Mouse (Mus musculus) gastrocnemius, postnatal 14 days (tissue): ENCODE measurements around the gene Zer1. TPM values are rescaled to one million over a fixed set of nuclear protein-coding genes. Genes with fewer than 3 reads are reported as not detected.
"Not testable (repeated sequence)": the region's sequence is repeated elsewhere in the genome, so short reads cannot be mapped to it uniquely, and the experiment has no call there.

Experiments
- DNase-seq: peaks from one replicate; pipeline ENCODE4 v3.0.0; 2021; ENCODE audit warnings: mixed read lengths
- intact Hi-C: fragments of 180-260 bp; cut with DNase I; formaldehyde crosslinking; loops from one replicate; pipeline ENCODE4 v1.15.1; 2025; ENCODE audit warnings: low total_unique reads
- total RNA-seq, 2 experiments: library from RNA; stranded (reverse); gene quantifications; 2 replicates each; pipeline ENCODE4 v1.2.3; 2021

Gene Zer1
- total RNA-seq, 2 experiments from 2014 or later: 17.7 to 20.6 TPM

DNA sequence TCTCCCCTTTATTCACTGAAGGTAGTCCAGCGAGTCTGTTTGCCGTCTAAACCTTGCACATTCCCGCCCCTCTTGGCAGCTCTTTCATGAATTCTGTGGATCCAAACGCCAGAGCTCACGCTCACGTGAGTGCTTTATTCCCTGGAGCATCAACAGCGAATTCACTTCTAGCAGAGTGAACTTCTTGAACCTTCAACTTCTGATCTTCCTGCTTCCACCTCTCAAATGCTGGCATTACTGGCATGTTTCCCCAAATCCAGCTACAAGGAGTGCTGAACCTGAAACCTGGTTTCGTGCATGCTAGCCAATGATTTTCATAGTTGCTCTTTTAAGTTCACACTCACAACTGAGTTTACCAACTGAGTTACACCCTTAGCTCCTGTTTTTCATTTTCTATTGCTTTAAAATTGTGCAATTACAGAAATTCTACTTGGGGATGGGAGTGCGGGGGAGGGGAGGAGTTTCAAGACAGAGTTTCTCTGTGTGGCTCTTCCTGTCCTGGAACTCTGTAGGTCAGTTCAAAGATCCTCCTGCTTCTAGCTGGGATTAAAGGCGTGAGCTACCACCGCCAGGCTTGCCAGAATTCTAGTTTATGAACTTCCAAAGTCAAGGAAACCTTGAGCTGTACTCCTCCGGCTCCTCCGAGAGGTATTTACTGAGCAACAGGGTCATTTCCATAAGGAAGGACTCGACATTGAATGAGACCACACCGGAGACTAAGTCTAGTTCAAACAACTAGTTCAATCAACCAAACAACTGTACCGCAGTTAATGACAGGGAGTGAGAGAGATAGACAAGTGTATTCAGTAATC is 8.6 kb upstream of the Zer1 start:
- intact Hi-C loops: no loop called here

DNA sequence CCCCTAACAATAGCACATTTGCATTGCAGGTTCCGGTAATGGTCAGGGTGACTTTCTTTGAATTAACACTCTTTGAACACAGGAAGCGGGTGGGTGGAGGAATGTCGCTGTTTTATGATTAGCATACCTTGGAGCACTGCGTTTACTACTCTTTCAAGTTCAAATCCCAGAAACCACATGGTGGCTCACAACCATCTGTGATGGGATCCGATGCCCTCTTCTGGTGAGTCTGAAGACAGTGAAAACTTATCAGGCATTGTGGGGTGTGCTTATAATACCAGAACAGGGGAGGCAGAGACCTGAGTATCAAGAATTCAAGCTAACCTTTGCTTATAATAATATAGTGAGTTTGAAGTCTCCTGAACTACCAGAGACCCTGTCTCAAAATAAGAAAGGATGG is 6.9 kb upstream of the Zer1 start:
- DNase-seq, intact Hi-C loops: not testable (repeated sequence)

More for the DNA sequence above, 8.6 kb upstream of the Zer1 start:
- peak; percentile 29 for DNase-seq

DNA sequence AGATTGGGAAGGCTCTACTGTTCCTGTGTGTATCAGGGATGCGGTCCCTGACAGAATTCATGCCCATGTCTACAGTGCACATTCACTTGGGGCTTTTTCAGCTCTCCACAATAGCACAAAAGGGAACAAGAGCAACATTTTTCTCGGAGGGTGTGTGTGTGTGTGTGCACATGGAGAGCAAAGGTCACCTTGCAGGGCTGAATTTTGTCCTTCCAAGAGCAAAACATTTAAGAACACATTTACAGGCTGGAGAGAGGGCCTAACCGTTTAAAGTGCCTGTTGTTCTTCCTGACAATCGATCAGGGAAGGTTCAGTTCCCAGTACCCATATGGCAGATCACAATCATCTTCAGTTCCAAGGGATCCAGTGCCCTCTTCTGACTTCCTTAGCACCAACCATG is 5.8 kb upstream of the Zer1 start:
- intact Hi-C loops: no loop called here
- DNase-seq: no peak

DNA sequence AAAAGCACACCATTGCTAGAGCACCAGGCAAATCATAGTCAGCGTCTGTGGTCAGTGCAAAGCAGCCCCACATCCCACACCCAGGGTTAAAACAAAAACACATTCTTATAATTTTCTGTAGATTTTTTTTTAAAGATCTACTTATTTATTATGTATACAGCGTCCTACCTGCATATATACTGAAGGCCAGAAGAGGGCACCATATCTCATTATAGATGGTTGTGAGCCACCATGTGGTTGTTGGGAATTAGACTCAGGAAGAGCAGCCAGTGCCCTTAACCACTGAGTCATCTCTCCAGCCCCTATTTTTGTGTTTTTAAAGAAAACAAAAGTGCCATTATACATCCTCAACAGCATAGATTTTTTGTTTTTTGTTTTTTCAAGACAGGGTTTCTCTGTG is 4.4 kb upstream of the Zer1 start:
- DNase-seq: no peak
- intact Hi-C loops: no loop called here

DNA sequence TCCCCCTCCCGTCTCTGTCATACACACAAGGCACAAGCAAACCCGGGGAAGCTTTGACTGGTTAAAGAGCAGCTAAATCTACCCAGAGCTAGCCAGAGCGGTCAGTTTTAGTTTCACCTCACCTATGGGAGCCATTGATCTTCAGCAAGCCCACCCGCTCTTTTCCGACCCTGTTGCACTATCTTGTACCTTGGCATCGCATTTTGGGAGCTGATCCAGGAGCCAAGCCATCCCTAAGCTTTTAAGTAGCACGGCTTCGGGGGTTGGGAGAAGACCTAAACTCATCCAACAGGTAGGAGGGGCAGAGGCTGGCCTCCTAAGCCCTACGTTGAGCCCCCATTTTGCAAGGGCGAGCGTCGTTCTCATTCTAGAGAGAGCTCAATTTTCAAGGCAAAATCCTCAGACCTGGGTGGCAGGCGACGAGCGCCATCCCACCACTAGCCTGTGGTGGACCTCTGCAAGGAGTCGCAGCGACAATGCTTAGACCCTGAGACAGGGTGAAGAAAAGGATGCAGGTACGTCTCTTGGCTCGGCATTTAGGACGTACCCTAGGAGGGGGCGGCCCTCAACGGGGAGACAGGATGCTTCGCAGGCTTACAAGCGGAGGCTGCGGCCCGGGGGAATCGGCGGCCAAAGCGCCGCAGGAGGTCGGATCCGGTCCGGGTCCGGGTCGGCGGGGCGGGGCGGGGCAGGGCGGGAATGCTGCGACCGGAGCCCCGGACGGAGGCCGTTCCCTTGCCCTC is 485 bp downstream of the Zer1 start:
- intact Hi-C loops: no loop called here
- DNase-seq: no peak

DNA sequence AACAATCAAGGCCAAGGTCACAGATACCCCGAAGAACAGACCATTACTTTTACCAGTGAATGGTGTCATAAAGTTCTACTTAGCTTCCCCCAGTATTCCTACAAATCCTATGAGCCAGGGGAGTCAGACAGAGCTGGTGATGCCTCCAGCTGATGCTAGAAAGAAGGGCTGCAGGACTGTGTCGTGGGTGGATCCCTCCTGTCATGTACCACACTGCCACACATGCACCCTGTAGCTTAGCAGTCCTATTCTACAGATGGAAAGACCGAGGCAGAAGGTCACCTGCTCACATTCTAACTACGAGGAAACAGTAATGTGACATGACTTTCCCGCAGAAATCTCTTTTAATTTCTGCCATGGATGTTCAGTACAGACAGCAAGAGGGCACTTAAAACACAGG is 1.6 kb downstream of the Zer1 start:
- no peak for DNase-seq
- intact Hi-C loops: no loop called here

DNA sequence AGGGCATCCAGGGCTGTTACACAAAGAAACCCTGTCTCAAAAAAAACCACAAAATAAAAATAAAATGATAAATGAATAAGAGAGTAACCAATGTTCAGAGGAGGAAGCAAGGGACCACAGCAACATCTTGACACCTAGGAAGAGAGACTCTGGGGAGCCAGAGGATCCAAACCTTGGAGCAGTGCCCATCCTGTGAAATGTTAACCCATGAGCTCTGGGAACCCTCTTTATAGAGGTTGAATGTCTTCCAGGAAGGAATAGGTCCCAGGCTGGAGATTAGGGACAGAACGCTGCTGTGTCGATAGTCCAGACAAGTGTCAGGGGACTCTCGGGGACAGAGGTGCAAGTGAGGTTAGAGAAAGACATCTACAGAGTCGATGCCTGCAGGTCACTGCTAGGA is 4.1 kb downstream of the Zer1 start:
- intact Hi-C loops: no loop called here

DNA sequence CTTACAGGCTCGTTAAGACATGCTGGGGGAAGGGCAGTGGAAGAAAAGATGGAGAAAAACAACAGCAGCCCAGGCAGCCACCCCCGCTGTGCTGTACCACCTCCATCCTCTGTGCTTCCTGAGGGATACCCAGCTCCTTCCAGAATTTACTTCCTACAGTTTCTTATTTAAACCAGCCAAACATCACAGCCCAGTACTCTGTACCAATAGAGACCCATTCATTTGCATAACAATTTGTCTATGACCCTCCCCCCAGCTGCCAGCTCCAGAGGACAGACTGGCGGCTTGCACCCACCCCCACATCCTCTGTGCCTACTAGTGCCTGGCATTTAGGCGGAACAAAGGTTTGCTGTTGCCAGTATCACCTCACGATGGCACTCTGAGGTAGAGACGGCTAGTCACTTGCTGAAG is 4.7 kb downstream of the Zer1 start:
- intact Hi-C loops: no loop called here
- no peak for DNase-seq

More for the DNA sequence above, 4.1 kb downstream of the Zer1 start:
- DNase-seq: no peak

DNA sequence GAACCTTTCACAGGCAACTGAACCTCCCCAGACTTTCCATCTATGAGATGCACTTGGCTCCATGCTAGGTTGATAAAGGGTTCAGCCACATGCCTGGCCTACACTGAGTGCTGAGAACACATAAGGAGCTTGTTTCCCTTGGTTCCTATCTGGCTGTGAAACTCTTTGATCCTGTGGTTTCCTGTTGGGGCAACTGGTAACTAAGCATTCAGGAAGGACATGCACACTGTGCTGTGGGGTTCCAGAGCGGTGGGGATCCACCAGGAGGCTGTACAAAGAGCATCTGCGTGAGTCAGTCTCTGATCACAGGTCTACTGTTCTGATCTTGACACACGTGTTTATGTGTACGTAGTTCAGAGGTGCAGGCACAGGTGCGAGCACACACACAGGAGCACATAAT is 11.8 kb downstream of the Zer1 start:
- intact Hi-C loops: no loop called here
- no peak for DNase-seq

DNA sequence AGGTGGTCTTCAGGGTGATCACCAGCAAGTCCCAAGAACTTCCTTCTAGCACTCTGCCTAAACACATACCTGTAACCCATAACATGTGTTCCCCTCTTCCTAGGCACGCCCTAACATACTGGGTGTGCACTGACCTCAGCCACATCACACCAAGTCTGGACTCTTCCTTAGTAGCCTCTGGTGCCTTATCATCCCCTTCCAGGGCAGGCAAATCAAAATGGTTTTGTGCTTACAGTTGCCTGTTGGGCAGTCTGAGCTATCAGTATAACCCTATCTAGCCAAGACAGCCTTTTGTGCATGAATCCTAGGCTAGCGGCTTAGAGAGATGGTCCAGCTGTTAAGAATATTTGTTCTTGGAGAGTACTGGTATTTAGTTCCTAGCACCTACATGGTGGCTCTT is 12.9 kb downstream of the Zer1 start:
- DNase-seq: no peak
- intact Hi-C loops: no loop called here

DNA sequence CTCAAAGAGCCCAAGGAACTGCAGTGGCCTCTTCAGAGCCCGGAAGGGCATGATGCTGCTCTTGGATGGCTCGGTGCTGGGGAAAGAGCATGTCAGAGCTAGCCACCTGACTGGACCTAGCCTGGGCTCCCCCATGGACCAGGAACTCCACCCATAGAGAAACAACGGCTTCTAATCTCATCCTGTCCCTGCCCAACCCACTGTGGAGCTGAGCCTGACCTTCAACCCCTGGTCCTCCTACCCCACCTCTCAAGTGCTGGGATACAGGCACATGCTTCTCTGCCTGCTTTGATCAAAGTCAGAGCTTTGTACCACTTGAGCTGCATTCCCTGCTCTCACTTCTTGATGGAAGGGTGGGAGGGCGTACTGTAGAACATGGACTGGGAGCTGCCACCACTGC is 16.1 kb downstream of the Zer1 start:
- no peak for DNase-seq
- intact Hi-C loops: loop anchor here (5.0 kb wide), 1 partner anchor 54 kb away; no protein-coding TSS in a partner anchor

DNA sequence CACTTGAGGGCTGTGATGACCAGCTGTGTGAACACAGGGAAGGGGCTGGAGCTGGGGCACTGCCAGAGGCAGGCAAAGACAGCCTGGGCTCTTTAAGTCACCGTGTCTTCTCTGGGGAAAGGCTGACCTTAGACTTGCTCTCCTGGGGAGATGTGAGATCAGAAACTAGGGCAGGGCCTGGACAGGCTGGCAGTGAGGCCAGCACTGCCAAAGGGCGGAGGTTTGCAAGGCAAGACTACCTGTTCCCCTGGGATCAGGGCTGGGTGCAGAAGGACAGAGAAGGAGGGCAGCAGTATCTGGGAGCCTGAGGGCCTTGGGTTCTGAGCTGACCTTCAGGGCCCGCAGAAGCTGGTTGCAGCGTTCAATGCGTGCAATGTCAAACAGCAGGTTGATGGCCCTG is 16.7 kb downstream of the Zer1 start:
- DNase-seq: no peak
- intact Hi-C loops: loop anchor here (5.0 kb wide), 1 partner anchor 55 kb away; no protein-coding TSS in a partner anchor

DNA sequence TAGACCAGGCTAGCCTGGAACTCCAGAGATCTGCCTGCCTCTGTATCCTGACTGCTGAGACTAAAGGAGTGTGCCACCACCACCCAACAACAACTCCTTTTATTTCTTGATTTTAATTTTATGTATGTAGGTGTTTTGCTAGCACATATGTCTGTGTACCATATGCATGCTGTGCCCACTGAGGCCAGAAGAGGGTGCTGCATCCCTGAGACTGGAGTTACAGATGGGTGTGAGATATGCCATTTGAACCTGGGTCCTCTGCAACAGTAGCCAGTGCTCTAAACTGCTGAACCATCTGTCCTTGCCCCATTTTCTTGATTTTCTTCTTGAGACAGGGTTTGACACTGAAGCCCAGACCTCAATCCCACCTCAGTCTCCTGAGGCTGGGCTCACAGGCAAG is 18.0 kb downstream of the Zer1 start:
- intact Hi-C loops: loop anchor here (5.0 kb wide), 1 partner anchor 56 kb away; no protein-coding TSS in a partner anchor
- DNase-seq: no peak

DNA sequence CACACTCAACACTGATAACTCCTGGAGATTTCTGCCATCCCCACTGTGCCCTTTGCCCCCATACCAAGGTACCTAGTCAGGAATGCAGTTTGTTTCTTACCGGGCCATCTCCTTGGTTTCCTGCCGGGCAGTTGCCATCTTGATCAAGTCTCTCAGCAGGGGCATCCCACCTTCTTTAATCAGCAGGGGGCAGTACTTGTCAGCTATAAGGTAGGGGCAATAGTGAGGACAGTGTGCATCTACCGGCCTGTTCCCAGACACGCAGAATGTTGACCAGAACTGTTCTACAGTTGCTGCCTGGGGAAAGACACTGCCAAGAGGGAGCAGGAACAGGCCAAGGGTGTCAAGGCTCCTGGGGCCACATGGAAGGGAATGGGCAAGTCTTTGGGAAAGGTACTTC is 24.2 kb downstream of the Zer1 start:
- DNase-seq: no peak
- intact Hi-C loops: no loop called here

DNA sequence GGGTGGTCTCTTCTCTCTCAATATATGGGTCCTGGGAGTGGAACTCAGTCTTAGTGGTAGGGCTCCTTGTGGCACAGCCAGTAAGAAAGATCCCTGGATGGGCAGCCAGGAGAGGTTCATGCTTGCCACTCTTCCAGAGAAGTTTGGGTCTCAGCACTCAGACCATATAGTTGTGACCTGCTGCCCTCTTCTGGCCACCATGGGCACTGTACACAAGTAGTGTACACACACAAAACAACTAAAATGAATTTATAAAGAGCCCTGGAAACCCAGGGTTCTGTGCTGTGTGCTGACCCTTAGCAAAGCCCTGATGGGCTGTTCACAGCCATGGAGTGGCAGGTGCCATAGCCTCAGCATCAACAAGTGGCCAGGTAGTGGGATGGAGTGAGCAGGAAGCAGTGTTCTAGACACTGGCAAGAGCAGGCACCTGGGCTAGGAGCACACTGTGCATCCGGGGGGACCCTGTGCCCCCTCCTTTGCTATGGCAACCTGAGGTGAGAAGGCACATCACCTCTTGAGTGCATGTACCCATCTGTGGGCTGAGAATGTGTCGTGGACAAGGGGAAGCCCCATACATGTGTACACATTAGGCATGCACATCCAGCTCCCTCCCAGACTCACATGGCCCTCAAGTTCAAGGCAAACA is 28.4 kb downstream of the Zer1 start:
- peak; percentile 57 for DNase-seq
- intact Hi-C loops: loop anchor here (5.0 kb wide), 1 partner anchor 49 kb away; the partner anchor contains the start of gene Wdr34

DNA sequence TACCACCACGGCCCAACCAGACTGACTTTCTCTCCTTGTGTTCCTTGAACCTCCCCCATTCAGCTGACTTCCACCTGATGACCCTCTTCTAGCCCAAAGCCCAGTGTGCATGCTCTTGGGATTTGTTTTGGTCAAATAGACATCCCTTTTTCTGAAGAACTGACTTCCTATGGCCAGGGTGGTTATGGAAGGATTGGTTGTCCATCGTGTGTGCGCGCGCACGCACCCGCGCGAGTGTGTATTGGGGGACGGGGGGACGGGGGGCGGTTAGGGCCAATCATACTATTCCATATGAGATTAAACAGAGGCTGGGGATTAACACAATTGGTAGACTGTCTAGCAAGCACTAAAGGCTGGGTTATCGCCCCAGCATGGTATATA is 30.2 kb downstream of the Zer1 start:
- intact Hi-C loops: no loop called here
- no peak for DNase-seq

DNA sequence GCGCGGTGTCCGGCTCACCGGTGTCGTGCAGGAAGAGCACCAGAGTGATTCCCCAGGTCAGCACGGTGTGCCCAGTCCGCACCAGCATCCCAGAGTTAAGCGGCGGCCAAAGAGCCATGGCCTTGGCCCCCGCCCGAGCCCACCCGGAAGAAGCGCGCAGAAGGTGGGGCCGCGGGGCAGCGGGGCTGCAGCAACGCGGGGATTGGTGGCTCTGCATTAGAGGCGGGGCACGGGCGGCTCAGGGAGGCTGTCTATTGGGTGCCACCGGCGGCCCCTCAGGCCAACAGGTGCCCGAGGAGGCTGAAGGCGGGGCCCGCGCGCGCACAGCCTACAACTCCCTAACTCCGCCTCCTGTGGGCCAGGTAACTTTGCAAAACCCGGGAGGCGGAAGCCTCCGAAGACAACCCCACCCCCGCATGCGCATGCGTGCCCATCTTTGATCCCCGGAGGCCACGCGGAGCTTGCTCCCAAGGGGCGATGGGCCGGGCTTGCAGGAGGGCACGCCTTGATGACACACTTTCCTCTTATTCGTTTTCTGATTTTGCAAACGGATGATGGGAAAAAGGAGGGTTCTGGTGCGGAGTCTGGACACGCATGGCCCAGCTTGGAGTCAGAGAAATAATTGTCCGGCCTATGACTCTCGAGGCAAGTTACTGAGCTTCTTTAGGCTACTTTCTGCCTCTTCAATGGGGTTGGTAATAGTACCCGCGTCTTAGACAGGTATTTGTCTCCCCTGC is 30.7 kb downstream of the Zer1 start, which contains the start of gene Zdhhc12:
Gene Zdhhc12, minus strand, starts transcription at position 178 of the 737 bp plus-strand sequence.
- DNase-seq: peak; percentile 91
- intact Hi-C loops: no loop called here

DNA sequence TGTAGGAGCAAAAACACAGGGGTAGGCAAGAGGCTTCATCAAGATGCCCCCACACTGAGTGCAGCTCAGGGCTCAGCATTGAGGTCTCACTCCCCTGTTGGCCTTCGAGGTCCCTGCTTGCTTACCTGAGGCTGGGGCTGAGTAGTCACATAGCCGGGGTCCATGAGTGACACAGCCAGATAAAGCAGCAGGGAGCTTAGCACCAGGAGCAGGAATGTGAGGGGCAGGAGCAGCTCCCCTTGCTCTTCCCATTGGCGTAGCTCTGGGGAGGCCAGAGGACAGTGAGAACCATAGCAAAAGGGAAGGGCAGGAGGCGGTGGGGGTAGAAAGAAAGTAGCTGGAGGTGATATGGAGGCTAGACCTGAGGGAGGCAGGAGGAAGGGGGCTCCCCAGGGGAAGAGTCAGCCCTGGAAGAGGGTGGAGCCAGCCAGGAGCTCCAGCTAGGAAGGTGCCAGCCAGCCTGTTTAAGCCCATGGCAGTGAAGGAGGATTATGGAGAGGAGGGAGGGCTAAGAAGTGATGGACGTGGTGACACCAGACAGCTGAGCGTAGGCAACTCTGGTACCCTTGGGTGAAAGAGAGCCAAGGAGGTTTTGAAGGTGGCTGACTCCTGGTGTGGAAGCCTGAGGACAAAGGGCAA is 32.0 kb downstream of the Zer1 start:
- intact Hi-C loops: no loop called here

DNA sequence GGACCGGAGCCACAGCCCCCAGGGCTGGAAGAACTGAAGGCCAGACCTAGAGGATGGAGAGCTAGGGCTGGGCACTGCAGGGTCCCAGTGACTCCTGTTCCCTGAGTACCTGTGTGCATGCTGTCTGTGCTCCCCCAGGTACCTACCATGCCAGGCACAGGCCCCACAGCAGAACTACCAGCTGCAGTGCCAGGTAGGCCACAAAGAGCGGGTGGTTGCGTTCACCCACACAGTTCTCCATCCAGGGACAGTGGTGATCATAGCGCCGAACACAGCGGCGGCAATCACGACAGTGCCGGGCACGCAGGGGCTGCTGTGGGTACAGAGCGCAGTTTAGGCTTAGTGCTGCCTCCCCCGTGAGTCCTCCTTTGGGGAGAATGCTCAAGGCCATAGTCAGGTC is 32.9 kb downstream of the Zer1 start:
- no peak for DNase-seq
- intact Hi-C loops: no loop called here

More for the DNA sequence above, 32.0 kb downstream of the Zer1 start:
- no peak for DNase-seq
